Mouse (Mus musculus) cortical plate, adult 2 months (tissue): Measurements from ENCODE around the gene Lag3.

Source experiments
- CTCF ChIP-seq: fragments of 200-500 bp; IDR thresholded peaks from 2 replicates; pipeline ENCODE4 v1.5.1; 2011; ENCODE audit warnings: mild to moderate bottlenecking, control low read depth, low read length; ENCODE audit not compliant: insufficient read depth; ENCODE audit errors: extremely low read depth
- POLR2A ChIP-seq: fragments of 200-500 bp; IDR thresholded peaks from 2 replicates; pipeline ENCODE4 v1.6.1; 2011; ENCODE audit warnings: mild to moderate bottlenecking, low read length, control low read depth; ENCODE audit not compliant: insufficient read depth; ENCODE audit errors: extremely low read depth

- no peak for TF ChIP-seq CTCF
- TF ChIP-seq POLR2A, result no peak
Measured at GRCm38 (mm10) chr6:124913721-124914285, 2.3 kb upstream of the Lag3 start.
